Mouse (Mus musculus): ENCODE data around the gene Mustn1.

DNA sequence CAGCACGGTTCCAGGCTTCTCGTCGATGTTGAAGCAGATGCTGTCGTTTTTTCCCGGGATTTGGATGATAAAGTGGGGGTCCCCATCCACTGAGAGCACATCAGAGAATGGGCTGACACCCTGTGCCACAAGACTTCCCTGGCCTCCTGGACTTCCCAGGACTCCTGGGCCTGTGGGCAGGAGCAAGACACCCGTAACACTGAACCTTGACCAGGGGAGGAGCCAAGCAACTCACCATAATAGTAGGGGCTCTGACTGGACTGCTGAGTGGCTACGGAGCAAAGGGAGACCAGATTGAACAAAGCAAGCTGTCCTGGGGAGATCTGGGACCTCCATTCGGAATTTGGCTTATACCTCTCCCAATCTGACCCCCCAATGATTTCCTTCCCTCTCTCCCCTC lies 33.6 kb downstream of the Mustn1 start:
- TF ChIP-seq CTCF (IDR thresholded peaks at IDR 0.05; ENCODE audit: low read depth, low read length) (no peak), TAL1 (conservative IDR thresholded peaks at IDR 0.05; ENCODE audit: low read depth, low read length) (no peak), GATA2 (IDR thresholded peaks at IDR 0.05; ENCODE audit: borderline replicate concordance, low read depth, low read length) (no peak), POLR2AphosphoS5 (IDR thresholded peaks at IDR 0.05; ENCODE audit: insufficient replicate concordance, low read depth, low read length) (no peak), GATA1 (IDR thresholded peaks at IDR 0.05; ENCODE audit: borderline replicate concordance, low read length) (no peak)
